Mouse (Mus musculus): ENCODE data around the gene Brip1. TPM values are rescaled to one million over a fixed set of nuclear protein-coding genes. Genes with fewer than 3 reads are reported as not detected.
A peak's percentile ranks its signal among the peaks of the same experiment; 100 is the strongest.

Gene Brip1
- total RNA-seq, 2 experiments from 2014 or later = 0.89 to 1.1 TPM

DNA sequence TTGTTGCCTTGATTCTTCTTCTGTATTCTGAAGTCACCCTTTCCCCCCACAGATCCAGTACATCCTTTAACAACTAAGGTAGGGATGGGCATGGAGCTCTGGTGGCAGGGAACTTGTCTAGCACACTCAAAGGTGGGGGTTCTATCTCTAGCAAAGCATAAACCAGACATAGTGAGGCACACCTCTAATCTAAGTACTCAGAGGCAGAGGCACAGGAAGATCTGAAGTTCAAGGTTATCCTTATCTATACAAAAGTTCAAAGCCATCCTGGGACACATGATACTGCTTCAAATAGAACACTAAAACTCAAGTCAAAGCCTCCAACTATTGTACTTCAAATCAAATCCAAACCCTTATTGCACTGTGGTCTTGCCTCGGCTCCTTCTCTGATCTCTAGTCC is 85.0 kb downstream of the Brip1 start:
- no peak for DNase-seq (ENCODE audit: low spot score in 2 of 2)

DNA sequence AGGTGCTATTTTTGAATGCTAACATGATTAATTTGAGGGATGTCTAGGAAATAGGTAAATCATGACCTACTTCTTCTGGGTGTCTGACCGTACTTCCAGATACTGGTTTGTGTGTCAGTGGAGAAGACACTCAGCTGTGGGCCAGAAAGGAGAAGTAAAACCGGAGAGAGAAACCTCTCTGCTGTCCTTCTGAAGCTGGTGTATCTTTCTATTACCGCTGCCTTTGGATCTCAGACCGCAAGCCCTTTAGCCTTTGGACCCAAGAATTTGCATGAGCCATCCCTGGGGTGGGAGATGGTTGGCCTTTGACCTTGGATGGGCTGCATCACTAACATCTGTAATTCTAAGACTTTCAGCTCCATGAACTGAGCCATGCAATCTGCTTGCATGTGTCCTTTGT is 93.7 kb downstream of the Brip1 start:
- no peak for DNase-seq (ENCODE audit: low spot score in 2 of 2)

DNA sequence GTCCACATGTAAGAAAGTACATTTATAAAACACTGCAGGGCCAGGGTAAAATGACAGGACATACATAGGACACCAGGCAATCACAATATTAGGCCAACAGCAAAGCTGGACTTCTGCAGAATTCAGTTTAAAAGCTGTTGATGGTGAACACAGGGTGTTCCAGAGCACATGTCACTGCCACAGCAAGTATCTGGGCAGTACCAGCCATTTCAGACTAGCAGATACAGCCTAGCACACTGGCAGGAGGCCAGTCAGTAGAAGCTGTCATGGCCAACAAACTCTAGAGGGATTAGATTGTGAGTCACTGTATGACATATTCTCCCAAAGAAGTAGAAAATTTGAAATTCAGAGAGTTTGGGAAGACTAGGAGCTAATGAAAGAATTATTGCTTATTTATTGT is 94.4 kb downstream of the Brip1 start:
- peak; percentile 12 to 18 for DNase-seq (ENCODE audit: low spot score in 2 of 2)

DNA sequence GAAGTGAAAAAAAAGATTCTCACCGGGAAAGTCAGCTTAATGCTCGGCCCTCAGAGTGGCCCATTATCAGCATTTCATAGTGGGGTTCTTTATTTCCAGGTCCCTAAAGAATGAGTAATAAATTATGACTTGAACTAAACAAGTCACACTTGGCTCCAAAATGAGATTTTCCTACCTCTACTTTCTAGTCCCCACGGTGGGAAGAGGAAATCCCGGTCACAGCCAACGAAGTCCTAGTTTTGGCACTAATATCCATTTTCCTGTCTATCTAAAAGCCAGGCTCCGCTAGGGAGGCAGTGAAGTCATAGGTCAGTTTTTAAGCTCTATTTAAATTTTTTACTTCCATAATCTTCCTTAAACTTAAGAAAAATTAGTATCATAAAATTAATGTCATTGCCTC is 99.8 kb downstream of the Brip1 start:
- DNase-seq (ENCODE audit: low spot score in 2 of 2) = no peak

- DNase-seq (ENCODE audit: low spot score in 2 of 2) = no peak
Observed at GRCm38 (mm10) chr11:86099341-86099740, 101.7 kb downstream of the Brip1 start.

DNA sequence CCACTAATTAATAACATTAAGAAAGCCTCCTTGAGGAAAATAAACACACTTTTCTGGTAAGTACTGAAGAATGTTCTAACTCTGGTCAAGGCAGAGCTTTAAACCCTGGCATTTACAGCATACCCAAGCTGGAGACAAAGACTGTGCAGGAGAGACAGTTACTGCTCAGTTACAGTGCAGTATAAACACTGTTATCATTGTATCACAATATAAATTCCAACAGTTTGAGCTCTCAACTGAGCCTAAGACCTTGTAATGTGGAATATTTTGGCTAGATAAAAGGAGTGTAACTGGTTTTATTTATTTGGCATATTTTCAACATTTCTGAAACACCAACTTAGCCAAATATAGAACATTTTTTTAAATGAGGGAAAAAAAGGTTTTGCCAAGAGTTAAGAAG is 112.2 kb downstream of the Brip1 start:
- DNase-seq (ENCODE audit: low spot score in 2 of 2) = no peak

- DNase-seq (ENCODE audit: low spot score in 2 of 2) = no peak
Observed at GRCm38 (mm10) chr11:86084522-86084921, 116.5 kb downstream of the Brip1 start.

DNA sequence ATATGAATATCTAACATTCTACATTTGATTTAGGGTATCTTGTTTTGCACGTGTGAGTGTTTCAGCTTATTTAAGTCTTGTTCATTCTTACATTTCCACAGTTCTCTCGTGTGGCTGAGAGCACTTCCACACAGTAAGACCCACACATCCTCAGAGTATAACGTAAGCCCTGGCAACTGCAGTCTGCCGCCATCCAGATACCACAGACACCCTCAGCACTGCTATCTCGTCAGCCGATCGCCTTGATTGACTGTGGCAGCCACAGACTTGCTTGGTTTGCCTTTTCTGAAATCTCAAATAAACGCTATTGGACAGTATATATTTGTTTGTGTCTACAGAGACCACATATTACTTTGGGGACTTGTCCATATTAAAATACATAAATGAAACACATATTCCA is 123.0 kb downstream of the Brip1 start:
- no peak for DNase-seq (ENCODE audit: low spot score in 2 of 2)

- DNase-seq (ENCODE audit: low spot score in 2 of 2) = no peak
Observed at GRCm38 (mm10) chr11:86076966-86077365, 124.0 kb downstream of the Brip1 start.

DNA sequence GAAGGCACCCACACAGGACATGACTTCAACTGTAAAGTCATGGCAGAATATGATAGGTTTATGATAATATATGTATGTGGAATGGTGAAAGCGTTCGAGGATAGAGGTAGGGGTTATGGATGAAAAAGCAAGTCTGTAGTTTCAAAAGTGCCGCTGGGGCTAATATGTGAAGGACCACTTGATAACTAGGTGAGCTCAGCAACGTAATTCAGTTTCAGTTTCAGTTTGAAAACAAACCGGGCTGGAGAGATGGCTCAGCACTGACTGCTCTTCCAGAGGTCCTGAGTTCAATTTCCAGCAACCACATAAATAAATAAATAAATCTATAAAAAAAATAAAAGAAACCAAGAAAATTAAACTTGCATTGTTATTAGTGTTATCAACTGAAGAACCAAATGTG is 124.6 kb downstream of the Brip1 start:
- DNase-seq (ENCODE audit: low spot score in 2 of 2) = no peak

DNA sequence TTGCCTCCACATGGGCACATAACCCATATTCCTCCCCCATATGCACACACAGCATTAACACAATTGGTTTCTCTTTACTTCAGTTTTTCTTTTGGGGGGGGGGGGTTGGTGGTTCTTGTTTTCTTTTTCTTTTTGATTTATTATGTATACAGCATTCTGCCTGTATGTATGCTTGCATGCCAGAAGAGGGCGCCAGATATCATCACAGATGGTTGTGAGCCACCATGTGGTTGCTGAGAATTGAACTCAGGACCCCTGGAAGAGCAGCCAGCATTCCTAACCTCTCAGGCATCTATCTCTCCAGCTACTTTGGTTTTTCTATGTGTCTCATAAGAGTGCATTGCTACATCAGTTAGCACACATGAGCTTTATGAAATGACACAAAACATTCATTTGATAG is 125.6 kb downstream of the Brip1 start:
- DNase-seq (ENCODE audit: low spot score in 2 of 2) = no peak

- DNase-seq (ENCODE audit: low spot score in 2 of 2) = no peak
Observed at GRCm38 (mm10) chr11:86068651-86069050, 132.3 kb downstream of the Brip1 start.

GRCm38 (mm10) chr11:86067154-86067553 is 133.8 kb downstream of the Brip1 start:
- DNase-seq (ENCODE audit: low spot score in 2 of 2) = peak in 1 of 2 experiments; percentile 23

DNA sequence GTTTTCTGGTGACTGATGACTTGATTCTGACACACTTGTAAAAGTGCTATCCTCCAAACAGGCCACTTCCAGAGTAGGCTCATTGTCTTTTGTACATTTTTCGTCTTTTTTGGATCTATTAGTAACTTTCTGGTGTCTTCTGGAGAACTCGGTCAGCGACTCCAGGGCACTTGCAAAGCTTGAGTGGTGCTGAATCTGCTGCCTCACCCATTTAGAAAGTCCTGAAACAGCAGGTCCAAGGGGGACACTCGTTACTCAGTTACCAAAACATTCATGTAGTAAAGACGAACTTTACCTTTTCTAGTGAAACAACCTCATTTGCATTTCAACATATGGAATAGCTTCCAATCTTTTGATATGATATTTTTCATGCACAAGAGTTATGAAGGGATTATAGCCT is 136.1 kb downstream of the Brip1 start:
- DNase-seq (ENCODE audit: low spot score in 2 of 2) = no peak

DNA sequence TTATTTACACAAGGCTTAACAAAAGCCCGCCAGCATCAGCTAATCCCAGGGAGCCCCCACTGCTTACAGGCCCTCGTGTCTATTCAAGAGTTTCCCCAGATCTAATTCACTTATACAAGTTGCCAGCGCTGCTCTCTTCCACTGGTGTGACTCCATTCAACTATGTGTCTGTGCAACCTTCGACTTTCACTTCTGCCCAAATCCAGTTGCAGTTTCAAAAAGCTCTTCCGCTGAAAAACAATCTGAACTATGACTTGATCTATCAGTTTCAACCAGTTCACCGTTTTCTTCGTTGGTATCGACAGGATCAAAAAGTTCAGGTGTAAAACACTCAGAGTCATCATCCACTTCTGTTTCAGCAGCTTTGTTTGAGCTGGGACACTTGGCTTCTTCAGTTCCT is 139.8 kb downstream of the Brip1 start:
- DNase-seq (ENCODE audit: low spot score in 2 of 2) = no peak

DNA sequence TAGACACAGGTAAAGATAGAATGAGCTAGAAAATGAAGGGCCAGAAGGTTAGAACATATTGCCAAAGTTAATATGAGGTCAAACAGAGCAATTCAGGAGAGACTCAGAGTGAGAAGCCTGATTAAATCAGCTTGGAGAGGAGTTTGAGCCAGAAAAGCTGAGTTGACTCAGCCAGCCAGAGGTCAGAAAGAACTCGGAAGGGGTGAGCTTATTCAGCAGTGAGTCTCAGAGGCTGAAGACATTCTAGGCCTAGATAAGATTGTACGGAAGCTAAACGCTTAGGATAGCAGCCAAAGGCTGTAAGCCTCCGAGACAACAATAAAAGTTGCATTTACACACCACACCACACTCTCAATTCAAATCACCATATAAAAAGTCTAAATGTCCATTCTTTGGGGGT is 141.9 kb downstream of the Brip1 start:
- DNase-seq (ENCODE audit: low spot score in 2 of 2) = no peak

DNA sequence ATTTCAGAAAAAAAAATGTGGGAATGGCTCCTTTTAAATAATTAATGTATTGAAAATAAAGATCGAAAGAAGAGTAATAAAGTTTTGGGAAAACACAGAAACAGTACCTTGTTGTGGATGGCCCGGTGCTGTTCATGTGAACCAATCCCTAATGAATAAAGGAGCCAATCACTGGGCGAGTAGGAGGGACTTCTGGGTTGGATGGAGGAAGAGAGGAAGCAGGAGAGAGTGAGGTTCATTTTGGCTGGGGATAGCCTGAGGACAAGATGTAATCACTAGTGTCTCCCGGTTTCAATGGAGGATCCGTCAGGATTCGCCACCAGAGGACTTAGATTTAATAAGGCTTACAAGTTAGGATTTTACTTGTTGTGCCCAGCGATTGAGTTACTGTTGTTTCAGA is 145.2 kb downstream of the Brip1 start:
- no peak for DNase-seq (ENCODE audit: low spot score in 2 of 2)

GRCm38 (mm10) chr11:86051383-86051782 is 149.6 kb downstream of the Brip1 start:
- no peak for DNase-seq (ENCODE audit: low spot score in 2 of 2)

- no peak for DNase-seq (ENCODE audit: low spot score in 2 of 2)
Observed at GRCm38 (mm10) chr11:86050430-86051280, 150.3 kb downstream of the Brip1 start.

DNA sequence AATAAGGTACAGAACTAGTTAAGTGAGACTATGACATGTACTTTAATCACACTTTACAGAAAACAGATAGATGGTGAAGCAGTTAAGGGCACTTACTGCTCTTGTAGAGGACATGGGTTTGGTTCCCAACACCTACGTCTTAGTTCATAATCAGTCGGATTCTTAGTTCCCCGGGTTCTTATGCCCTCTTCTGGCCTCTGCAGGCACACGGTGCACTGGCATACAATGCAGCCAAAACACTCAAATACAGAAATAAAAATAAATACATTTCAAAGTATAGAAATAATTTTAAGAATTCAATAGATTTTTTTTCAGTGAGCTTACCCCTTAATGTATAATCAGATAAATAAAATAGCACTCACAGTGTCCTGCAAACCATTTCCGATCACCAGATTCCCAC is 161.0 kb downstream of the Brip1 start:
- DNase-seq (ENCODE audit: low spot score in 2 of 2) = no peak

DNA sequence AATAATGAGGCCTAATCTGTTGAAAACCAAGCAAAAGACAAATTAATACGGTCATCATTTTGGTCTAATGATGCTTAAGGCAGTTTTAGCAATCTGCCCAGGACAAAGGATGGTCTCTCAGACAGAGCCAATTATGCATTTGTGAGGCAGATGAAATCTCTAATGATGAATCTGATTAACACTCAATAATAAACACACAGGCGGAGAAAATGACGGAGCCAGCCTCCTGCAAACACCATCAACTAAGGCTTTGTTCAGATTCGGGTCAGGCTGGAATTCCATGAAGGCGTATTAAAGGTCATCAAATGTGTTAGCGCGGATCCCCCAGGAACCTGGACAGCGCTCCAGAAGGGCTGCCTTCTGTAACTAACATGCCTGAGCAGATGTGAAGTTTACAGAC is 161.6 kb downstream of the Brip1 start:
- peak; percentile 14 to 27 for DNase-seq (ENCODE audit: low spot score in 2 of 2)

DNA sequence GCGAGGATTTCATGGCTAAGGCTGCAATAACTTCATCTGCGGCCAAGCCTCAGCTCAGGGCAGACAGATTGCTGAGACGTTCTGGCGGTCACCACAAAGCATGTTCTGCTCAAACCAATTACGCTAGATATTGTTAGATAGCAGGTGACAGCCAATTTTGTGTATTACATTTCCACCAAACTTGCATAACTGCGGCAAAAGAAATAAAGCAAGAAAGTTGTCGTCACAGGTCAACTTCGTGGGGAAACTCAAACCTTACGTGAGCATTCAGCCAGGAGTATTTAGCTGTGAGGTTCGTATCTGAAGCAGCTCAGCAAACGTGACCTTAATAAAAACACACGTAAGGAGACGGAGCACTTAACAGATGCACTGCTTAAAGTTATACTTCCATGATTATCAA is 162.3 kb downstream of the Brip1 start:
- DNase-seq (ENCODE audit: low spot score in 2 of 2) = no peak

DNA sequence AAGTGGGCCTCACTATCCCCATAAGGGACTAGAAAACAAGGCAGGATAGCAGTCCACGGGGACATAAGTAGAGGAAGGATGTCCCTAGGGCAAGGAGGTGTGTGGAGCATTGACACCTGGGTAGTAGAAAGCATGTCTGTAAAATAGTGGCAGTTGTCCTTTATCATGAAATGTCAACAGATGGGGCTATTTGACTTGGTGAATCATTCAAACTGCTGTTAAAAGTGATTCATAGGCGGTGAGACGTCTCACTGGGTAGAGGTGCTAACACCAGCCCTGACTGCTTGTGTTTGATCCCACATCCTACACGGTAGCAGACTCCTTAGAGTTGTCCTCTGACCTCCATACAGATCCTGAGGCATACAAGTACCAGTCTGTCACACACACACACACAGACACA is 168.1 kb downstream of the Brip1 start:
- DNase-seq (ENCODE audit: low spot score in 2 of 2) = no peak
